Mouse (Mus musculus): ENCODE measurements around the gene Slc12a1. TPM values are rescaled to one million over a fixed set of nuclear protein-coding genes. Genes with fewer than 3 reads are reported as not detected.
A peak's percentile ranks its signal among the peaks of the same experiment; 100 is the strongest.

Slc12a1 gene
- total and polyA plus RNA-seq, 2 experiments from 2014 or later: not detected

- DNase-seq (ENCODE audit: low spot score) (no peak), ATAC-seq (ENCODE audit: insufficient read depth, low read depth) (no peak)
- TF ChIP-seq CTCF (IDR thresholded peaks at IDR 0.05; ENCODE audit: low read depth) (no peak), EP300 (IDR thresholded peaks at IDR 0.05; ENCODE audit: low read depth) (no peak)
- Histone ChIP-seq H3K27me3 (ENCODE audit: control insufficient read depth, insufficient read depth, low read length) (no peaks in the 10 kb centered on the region), H3K9ac (replicated peaks; ENCODE audit: low read depth, low read length) (no peak overlapping the region), H3K27ac (ENCODE audit: low read depth) (no peak overlapping the region), H3K9me3 (replicated peaks; ENCODE audit: control insufficient read depth, low read length) (no peaks in the 10 kb centered on the region), H3K4me3 (ENCODE audit: low read depth, low read length) (no peak overlapping the region), H3K4me1 (ENCODE audit: control insufficient read depth, insufficient read depth) (no peaks in the 10 kb centered on the region; the same call in 1 of the 2 replicates), H3K36me3 (replicated peaks; ENCODE audit: control insufficient read depth, insufficient read depth, low read length) (peaks cover 62% of the 10 kb centered on the region), H3K4me2 (ENCODE audit: low read depth, low read length) (no peak overlapping the region)
- 70% methylated on average over 3 of the region's 3 CpGs for WGBS
Observed at GRCm38 (mm10) chr2:125254630-125255029, 102.3 kb downstream of the Slc12a1 start.

GRCm38 (mm10) chr2:125255886-125256285 lies 103.6 kb downstream of the Slc12a1 start:
- Histone ChIP-seq H3K4me1 (ENCODE audit: control insufficient read depth, insufficient read depth) (no peaks in the 10 kb centered on the region; the same call in 1 of the 2 replicates), H3K9me3 (replicated peaks; ENCODE audit: control insufficient read depth, low read length) (no peaks in the 10 kb centered on the region), H3K4me2 (ENCODE audit: low read depth, low read length) (no peak overlapping the region), H3K27me3 (ENCODE audit: control insufficient read depth, insufficient read depth, low read length) (no peaks in the 10 kb centered on the region), H3K4me3 (ENCODE audit: low read depth, low read length) (no peak overlapping the region), H3K9ac (replicated peaks; ENCODE audit: low read depth, low read length) (no peak overlapping the region), H3K27ac (ENCODE audit: low read depth) (no peak overlapping the region), H3K36me3 (replicated peaks; ENCODE audit: control insufficient read depth, insufficient read depth, low read length) (peaks cover 52% of the 10 kb centered on the region)
- WGBS: 53% methylated on average over 3 of the region's 3 CpGs
- DNase-seq (ENCODE audit: low spot score) (no peak), ATAC-seq (ENCODE audit: insufficient read depth, low read depth) (no peak)
- TF ChIP-seq EP300 (IDR thresholded peaks at IDR 0.05; ENCODE audit: low read depth): no peak
- no peak for TF ChIP-seq CTCF (IDR thresholded peaks at IDR 0.05; ENCODE audit: low read depth)

GRCm38 (mm10) chr2:125259230-125260120 lies 107.2 kb downstream of the Slc12a1 start:
- Histone ChIP-seq H3K4me2 (ENCODE audit: low read depth, low read length) (no peak overlapping the region), H3K9me3 (replicated peaks; ENCODE audit: control insufficient read depth, low read length) (no peaks in the 10 kb centered on the region), H3K4me1 (ENCODE audit: control insufficient read depth, insufficient read depth) (no peaks in the 10 kb centered on the region), H3K36me3 (replicated peaks; ENCODE audit: control insufficient read depth, insufficient read depth, low read length) (peaks cover 30% of the 10 kb centered on the region), H3K9ac (replicated peaks; ENCODE audit: low read depth, low read length) (no peak overlapping the region), H3K27me3 (ENCODE audit: control insufficient read depth, insufficient read depth, low read length) (no peaks in the 10 kb centered on the region), H3K4me3 (ENCODE audit: low read depth, low read length) (no peak overlapping the region), H3K27ac (ENCODE audit: low read depth) (no peak overlapping the region)
- TF ChIP-seq EP300 (IDR thresholded peaks at IDR 0.05; ENCODE audit: low read depth) (no peak), CTCF (IDR thresholded peaks at IDR 0.05; ENCODE audit: low read depth) (peak; percentile 73)
- no peak for ATAC-seq (ENCODE audit: insufficient read depth, low read depth)
- DNase-seq (ENCODE audit: low spot score): peak; percentile 41
- 83% methylated on average over 14 of the region's 14 CpGs for WGBS

GRCm38 (mm10) chr2:125260326-125260725 lies 108.0 kb downstream of the Slc12a1 start:
- Histone ChIP-seq H3K27me3 (ENCODE audit: control insufficient read depth, insufficient read depth, low read length) (no peaks in the 10 kb centered on the region), H3K4me2 (ENCODE audit: low read depth, low read length) (no peak overlapping the region), H3K9me3 (replicated peaks; ENCODE audit: control insufficient read depth, low read length) (no peaks in the 10 kb centered on the region), H3K4me3 (ENCODE audit: low read depth, low read length) (no peak overlapping the region), H3K27ac (ENCODE audit: low read depth) (no peak overlapping the region), H3K9ac (replicated peaks; ENCODE audit: low read depth, low read length) (no peak overlapping the region), H3K4me1 (ENCODE audit: control insufficient read depth, insufficient read depth) (no peaks in the 10 kb centered on the region), H3K36me3 (replicated peaks; ENCODE audit: control insufficient read depth, insufficient read depth, low read length) (peaks cover 28% of the 10 kb centered on the region)
- ATAC-seq (ENCODE audit: insufficient read depth, low read depth): no peak
- 77% methylated on average over 2 of the region's 2 CpGs for WGBS
- TF ChIP-seq EP300 (IDR thresholded peaks at IDR 0.05; ENCODE audit: low read depth) (no peak), CTCF (IDR thresholded peaks at IDR 0.05; ENCODE audit: low read depth) (no peak)
- no peak for DNase-seq (ENCODE audit: low spot score)

- Histone ChIP-seq H3K9ac (replicated peaks; ENCODE audit: low read depth, low read length) (no peak overlapping the region), H3K27ac (ENCODE audit: low read depth) (no peak overlapping the region), H3K4me3 (ENCODE audit: low read depth, low read length) (no peak overlapping the region), H3K9me3 (replicated peaks; ENCODE audit: control insufficient read depth, low read length) (no peaks in the 10 kb centered on the region), H3K27me3 (ENCODE audit: control insufficient read depth, insufficient read depth, low read length) (no peaks in the 10 kb centered on the region), H3K4me2 (ENCODE audit: low read depth, low read length) (no peak overlapping the region), H3K36me3 (replicated peaks; ENCODE audit: control insufficient read depth, insufficient read depth, low read length) (peaks cover 3% of the 10 kb centered on the region), H3K4me1 (ENCODE audit: control insufficient read depth, insufficient read depth) (no peaks in the 10 kb centered on the region)
- DNase-seq (ENCODE audit: low spot score): peak; percentile 65
- 22% methylated on average over 5 of the region's 5 CpGs for WGBS
- ATAC-seq (ENCODE audit: insufficient read depth, low read depth): 0 out of 2 replicates have a peak, but pooled peaks have one; percentile 30
- TF ChIP-seq CTCF (IDR thresholded peaks at IDR 0.05; ENCODE audit: low read depth) (peak; percentile 55), EP300 (IDR thresholded peaks at IDR 0.05; ENCODE audit: low read depth) (no peak)
Observed at GRCm38 (mm10) chr2:125263056-125263455, 110.8 kb downstream of the Slc12a1 start.

Measured in heart, postnatal 0 days (tissue).